Mouse (Mus musculus): ENCODE data around the gene Arid2.
A peak's percentile ranks its signal among the peaks of the same experiment; 100 is the strongest.
"Not testable (repeated sequence)": the region's sequence is repeated elsewhere in the genome, so short reads cannot be mapped to it uniquely, and the experiment has no call there.

Gene Arid2

DNA sequence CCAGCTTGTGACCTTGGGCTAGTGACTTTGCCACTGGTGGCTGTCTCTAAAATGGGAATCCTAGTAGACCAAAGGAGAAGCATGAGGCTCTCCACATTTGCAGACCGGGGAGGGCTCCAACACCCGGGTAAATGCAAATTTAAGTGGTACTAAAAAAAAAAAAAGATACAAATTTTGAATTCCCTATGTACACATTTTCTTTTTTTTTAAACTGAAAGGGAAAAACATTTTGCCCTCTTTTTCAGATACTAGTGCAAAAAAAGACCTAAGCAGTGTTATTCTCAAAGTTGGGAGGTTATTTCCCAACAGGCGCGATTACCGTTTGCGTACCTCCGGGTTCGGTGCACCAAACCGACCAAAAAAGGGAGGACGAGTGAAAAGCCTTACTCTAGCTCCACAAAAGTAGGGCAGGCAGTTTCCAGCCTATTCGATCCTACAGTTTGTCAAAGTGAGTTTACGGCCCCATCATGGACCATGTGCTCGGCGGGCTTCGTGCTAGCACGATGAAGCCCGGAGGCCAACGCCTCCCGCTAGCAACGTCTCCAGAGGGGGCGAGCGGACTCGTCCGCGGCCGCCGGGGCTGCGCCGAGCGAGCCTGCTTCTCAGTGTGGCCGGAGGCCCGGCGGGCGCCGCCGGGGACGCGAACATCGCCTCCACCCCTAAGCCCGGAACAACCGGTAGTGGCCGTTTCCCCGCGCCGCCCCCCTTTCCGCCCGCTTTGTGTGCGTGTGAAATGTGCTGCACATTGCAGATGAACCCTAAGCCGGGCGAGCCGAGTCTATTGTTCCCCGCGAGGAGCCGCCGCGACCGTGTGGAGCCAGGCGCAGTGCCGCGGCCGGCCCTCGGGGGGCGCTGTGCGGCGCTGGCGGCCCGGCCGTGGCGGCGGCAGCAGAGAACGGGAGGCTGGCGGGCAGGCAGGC is 1.0 kb upstream of the Arid2 start:
- peak; percentile 95 for DNase-seq (ENCODE audit: low spot score)

DNA sequence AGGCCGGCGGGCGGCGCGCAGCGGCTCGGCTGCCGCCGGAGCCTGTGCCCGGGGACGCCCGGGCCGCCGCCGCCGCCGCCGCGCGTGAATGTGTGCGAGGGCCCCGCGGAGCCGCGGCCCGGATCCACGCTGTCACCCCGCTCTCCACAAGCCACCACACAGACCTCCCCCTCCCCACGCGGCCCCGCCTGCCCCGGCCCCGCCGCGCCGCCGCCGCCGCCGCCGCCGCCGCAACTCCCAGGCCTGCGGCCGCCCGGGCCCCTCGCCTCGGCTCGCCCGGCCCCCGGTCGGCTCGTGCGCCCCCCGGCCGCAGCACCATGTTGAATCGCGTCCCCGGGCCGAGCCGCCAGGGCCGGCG is 404 bp upstream of the Arid2 start:
- no peak for DNase-seq (ENCODE audit: low spot score)

GRCm38 (mm10) chr15:96287976-96288835 is 888 bp downstream of the Arid2 start:
- peak; percentile 53 for DNase-seq (ENCODE audit: low spot score)

GRCm38 (mm10) chr15:96288836-96289390 is 1.6 kb downstream of the Arid2 start:
- DNase-seq (ENCODE audit: low spot score), result no peak

- DNase-seq (ENCODE audit: low spot score), result no peak
Observed at GRCm38 (mm10) chr15:96290001-96290400, 2.7 kb downstream of the Arid2 start.

DNA sequence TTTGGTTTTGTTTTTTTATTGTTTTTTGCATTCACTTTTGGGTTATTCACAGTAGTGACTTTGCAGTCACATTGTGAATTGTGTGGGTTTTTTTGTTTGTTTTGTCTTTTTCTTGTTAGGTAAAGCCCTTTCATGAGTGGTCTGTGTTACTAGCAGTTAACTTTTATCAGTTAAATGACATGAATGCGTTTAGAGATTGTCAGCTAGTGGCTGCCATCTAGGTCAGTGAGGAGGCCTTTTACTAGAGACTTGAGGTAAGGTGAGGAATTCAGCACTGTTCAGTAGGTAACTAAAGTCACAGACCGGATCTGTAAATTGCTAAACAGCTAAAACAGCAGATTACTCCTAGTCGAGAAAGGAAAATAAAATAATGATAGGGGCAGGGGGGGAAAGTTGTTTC is 6.1 kb downstream of the Arid2 start:
- DNase-seq (ENCODE audit: low spot score), result no peak

GRCm38 (mm10) chr15:96297078-96297590 is 9.8 kb downstream of the Arid2 start:
- DNase-seq (ENCODE audit: low spot score), result no peak

DNA sequence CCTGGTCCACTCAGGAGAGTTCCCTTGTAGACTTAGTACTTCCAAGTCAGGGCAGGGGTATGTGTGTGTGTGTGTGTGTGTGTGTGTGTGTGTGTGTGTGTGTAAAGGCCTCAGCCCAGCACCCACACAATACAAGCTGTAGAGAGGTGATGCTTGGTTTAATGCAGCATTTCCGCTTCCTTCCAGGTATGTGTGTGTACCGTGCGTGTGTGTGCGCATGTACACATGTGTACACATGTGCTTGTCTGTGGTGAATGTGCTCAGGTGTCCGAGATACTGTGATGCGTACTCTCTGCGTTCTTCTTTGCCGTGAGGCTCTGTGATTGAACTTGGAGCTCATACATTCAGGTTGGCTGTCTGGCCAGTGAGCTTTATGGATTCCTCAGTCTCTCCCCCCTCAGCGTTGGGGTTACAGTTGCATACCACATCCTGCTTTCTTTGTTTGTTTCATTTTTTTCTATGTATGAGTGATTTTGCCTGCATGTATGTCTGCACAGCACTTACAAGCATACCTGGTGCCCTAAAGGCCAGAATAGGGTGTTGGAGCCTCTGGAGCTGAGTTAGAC is 10.4 kb downstream of the Arid2 start:
- DNase-seq (ENCODE audit: low spot score), result no peak

GRCm38 (mm10) chr15:96309310-96309709 is 22.0 kb downstream of the Arid2 start:
- no peak for DNase-seq (ENCODE audit: low spot score)

- DNase-seq (ENCODE audit: low spot score), result no peak
Observed at GRCm38 (mm10) chr15:96312902-96313301, 25.6 kb downstream of the Arid2 start.

DNA sequence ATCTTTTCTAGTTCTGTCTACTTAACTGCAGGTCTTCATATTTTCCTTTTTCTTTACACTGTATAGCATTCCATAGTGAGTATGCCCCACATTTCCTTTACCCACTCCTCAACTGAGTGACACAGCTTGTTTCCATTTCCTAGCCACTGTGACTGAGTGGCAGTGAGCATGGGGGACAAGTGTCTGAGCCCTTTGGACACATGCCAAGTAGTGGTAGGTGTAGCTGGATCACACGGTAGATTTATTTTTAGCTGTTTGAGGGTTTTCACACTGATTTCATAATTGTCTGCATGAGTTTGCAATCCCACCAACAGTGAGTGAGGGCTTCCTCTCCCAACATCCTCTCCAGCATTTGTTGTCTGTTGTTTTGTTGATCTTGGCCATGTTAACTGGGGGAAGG is 28.3 kb downstream of the Arid2 start:
- no peak for DNase-seq (ENCODE audit: low spot score)

DNA sequence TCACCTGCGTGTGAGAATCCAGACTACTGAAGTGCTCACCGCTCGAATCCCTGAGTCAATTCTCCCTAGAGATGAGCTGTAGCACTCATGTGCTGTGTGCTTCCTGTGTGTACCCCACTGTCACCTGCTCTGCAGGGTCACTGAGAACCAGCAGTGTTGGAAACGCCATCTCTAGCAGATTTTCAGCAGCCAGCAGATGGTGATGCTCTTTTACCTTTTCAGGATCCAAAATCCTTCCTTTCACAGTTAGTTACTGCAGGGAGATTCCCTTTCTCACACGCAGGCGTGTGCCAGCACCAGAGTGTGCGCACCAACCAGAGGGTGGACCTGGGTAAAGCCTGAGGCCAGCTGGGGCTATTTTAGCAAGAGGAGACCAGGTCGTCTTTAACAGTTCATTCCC is 32.0 kb downstream of the Arid2 start:
- no peak for DNase-seq (ENCODE audit: low spot score)

- no peak for DNase-seq (ENCODE audit: low spot score)
Observed at GRCm38 (mm10) chr15:96325726-96326328, 38.5 kb downstream of the Arid2 start.

GRCm38 (mm10) chr15:96328722-96329121 is 41.4 kb downstream of the Arid2 start:
- not testable (repeated sequence) for DNase-seq (ENCODE audit: low spot score)

GRCm38 (mm10) chr15:96330536-96330935 is 43.2 kb downstream of the Arid2 start:
- no peak for DNase-seq (ENCODE audit: low spot score)

GRCm38 (mm10) chr15:96332468-96333213 is 45.3 kb downstream of the Arid2 start:
- DNase-seq (ENCODE audit: low spot score), result no peak

DNA sequence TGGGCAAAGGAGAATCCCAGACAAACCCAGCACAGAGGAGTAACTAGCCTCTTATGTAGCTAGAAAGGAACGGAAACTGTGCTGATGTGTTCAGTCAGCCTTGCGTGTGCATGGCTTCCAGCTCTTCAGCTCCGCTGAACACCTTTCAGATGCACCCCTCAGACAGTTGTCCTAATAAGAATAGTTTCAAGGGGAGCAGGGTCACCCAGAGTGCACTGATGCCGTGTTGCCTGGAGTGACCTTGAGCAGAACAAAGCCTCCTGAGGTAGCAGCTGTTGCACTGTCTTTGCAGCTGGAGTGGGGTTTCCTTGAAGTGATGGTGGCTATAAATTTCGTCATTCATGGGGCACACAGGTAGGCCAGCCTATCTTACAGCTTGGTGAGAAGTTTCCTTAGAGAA is 46.0 kb downstream of the Arid2 start:
- no peak for DNase-seq (ENCODE audit: low spot score)

DNA sequence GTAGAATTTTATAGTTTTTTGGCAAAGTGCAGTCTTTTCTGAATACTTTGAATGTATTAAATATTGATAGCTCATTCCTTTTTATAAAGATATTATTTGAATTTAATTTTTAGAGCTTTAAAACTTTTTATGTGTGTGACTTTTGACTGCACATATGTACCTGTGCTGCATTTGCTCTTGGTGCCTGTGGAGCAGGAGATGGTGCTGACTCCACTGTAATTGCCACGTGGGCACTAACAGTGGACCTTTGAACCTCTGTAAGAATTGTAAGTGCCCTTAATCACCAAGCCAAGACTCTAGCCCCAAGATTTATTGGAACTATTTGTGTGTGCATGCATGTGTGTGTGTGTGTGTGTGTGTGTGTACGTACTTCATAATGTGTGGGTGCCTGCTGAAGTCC is 53.6 kb downstream of the Arid2 start:
- no peak for DNase-seq (ENCODE audit: low spot score)

- no peak for DNase-seq (ENCODE audit: low spot score)
Observed at GRCm38 (mm10) chr15:96342097-96342496, 54.8 kb downstream of the Arid2 start.

DNA sequence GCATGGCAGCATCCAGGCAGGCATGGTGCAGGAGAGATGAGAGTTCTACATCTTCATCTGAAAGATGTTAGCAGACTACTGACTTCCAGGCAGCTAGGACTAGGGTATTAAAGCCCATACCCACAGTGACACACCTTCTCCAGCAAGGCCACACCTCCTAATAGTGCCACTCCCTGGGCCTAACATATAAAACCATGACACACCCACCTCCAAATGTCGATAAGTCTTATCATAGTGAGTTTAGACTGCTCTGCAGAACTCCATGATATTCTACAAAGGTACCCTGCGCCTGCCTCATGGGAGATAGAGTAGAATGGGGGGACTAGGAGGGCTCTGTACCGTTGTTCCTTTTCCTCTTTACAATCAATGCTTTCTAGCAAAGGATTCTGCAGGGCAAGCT is 55.6 kb downstream of the Arid2 start:
- DNase-seq (ENCODE audit: low spot score), result no peak
